Mouse (Mus musculus) C2C12 (cell line): ENCODE measurements around the gene Mrpl49. TPM values are rescaled to one million over a fixed set of nuclear protein-coding genes. Genes with fewer than 3 reads are reported as not detected.

Experiments used
- H3K27me3 ChIP-seq: one replicate; pipeline ENCODE4 v1.6.1; 2011; ENCODE audit not compliant: control insufficient read depth, insufficient read depth, insufficient read length
- H3K36me3 ChIP-seq: one replicate; pipeline ENCODE4 v1.6.1; 2011; ENCODE audit not compliant: control insufficient read depth, insufficient read depth
- H3K4me3 ChIP-seq: one replicate; pipeline ENCODE4 v1.5.1; 2011; ENCODE audit warnings: mild to moderate bottlenecking, control low read depth; ENCODE audit not compliant: poor library complexity, insufficient read depth, severe bottlenecking
- H3K79me2 ChIP-seq: one replicate; pipeline ENCODE4 v1.6.1; 2011; ENCODE audit not compliant: control insufficient read depth, insufficient read depth
- H3K79me3 ChIP-seq: one replicate; pipeline ENCODE4 v1.6.1; 2011; ENCODE audit warnings: low read depth, control low read depth
- H3ac ChIP-seq: one replicate; pipeline ENCODE3; 2011; ENCODE audit warnings: low read depth; ENCODE audit not compliant: control insufficient read depth, insufficient read length
- CEBPB ChIP-seq: IDR thresholded peaks from one replicate; pipeline ENCODE4 v1.6.1; 2011; ENCODE audit warnings: low read depth, mild to moderate bottlenecking, control low read depth, moderate library complexity
- CTCF ChIP-seq: IDR thresholded peaks from one replicate; pipeline ENCODE4 v1.5.1; 2011; ENCODE audit not compliant: control insufficient read depth, insufficient read depth, insufficient read length
- FOSL1 ChIP-seq: IDR thresholded peaks from one replicate; pipeline ENCODE4 v1.8.0; 2011; ENCODE audit warnings: mild to moderate bottlenecking, low read length; ENCODE audit not compliant: poor library complexity, insufficient read depth, severe bottlenecking
- MAX ChIP-seq: IDR thresholded peaks from one replicate; pipeline ENCODE4 v1.6.1; 2011; ENCODE audit warnings: mild to moderate bottlenecking, control low read depth
- MYOD1 ChIP-seq: IDR thresholded peaks from one replicate; pipeline ENCODE4 v1.6.1; 2011; ENCODE audit warnings: low read depth; ENCODE audit not compliant: control insufficient read depth, insufficient read length
- MYOG ChIP-seq: IDR thresholded peaks from one replicate; pipeline ENCODE4 v1.6.1; 2011; ENCODE audit not compliant: control insufficient read depth, insufficient read length; ENCODE audit errors: extremely low read depth
- USF1 ChIP-seq: IDR thresholded peaks from one replicate; pipeline ENCODE4 v1.6.1; 2011; ENCODE audit warnings: low read depth, mild to moderate bottlenecking, control low read depth, moderate library complexity
- polyA plus RNA-seq: library from polyadenylated mRNA; unstranded; fragments of >200 nt; fragmentation: generic; extraction: Trizol; gene quantifications from one replicate; pipeline ENCODE4 v1.2.1, GENCODE M21; 2012; ENCODE audit warnings: missing spikeins

Mrpl49 gene
- polyA plus RNA-seq, 1 experiment: 60.0 TPM

DNA sequence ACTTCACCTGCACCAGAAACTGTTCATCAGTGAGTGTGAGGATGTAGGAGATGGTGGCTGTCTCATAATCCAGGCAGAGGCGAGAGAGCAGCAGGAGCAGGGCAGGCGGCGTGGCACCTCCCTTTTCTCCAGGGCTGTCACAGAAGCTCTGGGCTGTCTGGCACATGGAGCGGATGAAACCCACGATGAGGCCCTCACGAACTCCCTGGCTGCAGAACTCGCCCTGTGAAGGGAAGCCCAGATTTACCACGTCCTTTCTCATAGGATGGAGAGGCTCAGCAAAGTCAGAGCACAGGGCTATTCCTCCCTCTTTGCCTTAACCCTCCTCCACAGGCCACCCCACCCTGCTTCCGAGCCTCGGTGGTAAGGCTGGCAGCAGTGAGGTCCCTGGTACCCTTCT, 12.3 kb upstream of the Mrpl49 start:
- H3ac ChIP-seq: no peak overlapping the region
- H3K79me3 ChIP-seq: no peaks in the 10 kb centered on the region
- no peak overlapping the region for H3K4me3 ChIP-seq
- H3K36me3 ChIP-seq: peaks cover 15% of the 10 kb centered on the region
- H3K79me2 ChIP-seq: peaks cover 8% of the 10 kb centered on the region
- no peak for TF ChIP-seq MYOG
- no peak for TF ChIP-seq CTCF
- no peak for TF ChIP-seq USF1
- no peak for TF ChIP-seq MAX
- no peak for TF ChIP-seq CEBPB
- no peak for TF ChIP-seq FOSL1
- no peak for TF ChIP-seq MYOD1
- no peaks in the 10 kb centered on the region for H3K27me3 ChIP-seq

DNA sequence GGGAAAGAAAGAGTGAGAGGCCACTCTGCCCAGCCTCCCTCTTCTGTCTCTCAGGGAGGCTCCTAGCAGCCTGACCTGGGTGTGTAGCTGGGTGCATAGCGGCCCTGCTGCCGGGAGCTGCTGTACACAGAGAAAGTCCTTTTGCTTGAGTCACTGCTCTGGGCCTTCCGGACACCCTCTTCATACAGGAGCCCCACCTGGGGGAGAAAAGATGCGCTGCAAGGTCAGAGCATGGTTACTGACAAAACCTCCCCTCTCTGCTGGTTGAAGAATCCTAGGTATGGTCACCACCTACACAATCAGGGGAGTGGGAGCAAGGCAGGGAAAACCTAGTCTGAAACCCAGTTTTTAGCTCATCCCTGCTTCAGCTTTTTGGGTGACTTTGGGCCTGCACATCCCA, 11.4 kb upstream of the Mrpl49 start:
- H3K4me3 ChIP-seq: no peak overlapping the region
- peaks cover 9% of the 10 kb centered on the region for H3K36me3 ChIP-seq

DNA sequence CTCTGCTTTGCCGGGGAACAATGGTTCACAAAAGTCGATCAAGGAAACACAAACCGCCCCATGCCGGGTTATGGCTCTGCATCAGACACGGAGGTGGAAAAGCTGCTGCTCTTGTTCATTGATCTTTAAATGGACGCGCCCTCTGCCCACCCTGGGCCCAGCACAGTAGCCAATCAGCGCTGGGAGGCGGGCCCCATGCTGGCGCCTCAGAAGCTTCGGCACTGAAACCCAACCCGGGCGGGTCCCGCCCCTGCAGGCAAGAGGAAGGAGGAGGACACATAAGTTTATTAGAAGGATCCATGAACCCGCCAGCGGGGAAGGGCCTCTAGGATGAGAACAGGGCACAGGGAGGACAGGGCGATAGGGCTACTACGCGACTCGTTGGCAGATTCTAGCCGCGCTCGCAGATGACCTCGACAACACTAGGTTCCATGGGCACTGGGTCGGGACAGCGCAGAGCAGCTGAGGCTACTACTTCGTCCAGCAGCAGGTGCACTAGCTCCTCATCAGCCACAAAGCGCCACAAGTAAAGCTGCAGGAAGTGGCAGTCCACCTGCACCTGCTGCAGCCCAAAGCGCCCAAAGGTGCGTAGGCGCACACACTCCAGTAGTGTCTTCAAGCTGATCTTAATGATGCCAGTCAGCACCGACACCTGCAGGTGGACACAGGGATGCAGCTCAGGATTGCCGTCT, 10.3 kb upstream of the Mrpl49 start, which contains the start of gene Tm7sf2:
TSS of gene Tm7sf2 (minus strand) at position 650 of the 692 bp plus-strand sequence.
- Histone ChIP-seq H3K27me3 (no peaks in the 10 kb centered on the region), H3K79me3 (peaks cover 2% of the 10 kb centered on the region), H3K79me2 (peaks cover 5% of the 10 kb centered on the region), H3ac (peak within 1 kb of the TSS; percentile 47), H3K4me3 (peak within 1 kb of the TSS; percentile 30), H3K36me3 (peaks cover 9% of the 10 kb centered on the region)
- TF ChIP-seq FOSL1 (no peak), CTCF (no peak), USF1 (no peak), MAX (no peak), MYOG (no peak), MYOD1 (no peak), CEBPB (no peak)

More for the DNA sequence above, 11.4 kb upstream of the Mrpl49 start:
- TF ChIP-seq MYOD1 (no peak), MYOG (no peak), FOSL1 (no peak), MAX (no peak), USF1 (no peak), CTCF (no peak), CEBPB (no peak)
- no peaks in the 10 kb centered on the region for H3K79me2 ChIP-seq
- no peak overlapping the region for H3ac ChIP-seq
- H3K79me3 ChIP-seq: no peaks in the 10 kb centered on the region
- H3K27me3 ChIP-seq: no peaks in the 10 kb centered on the region

DNA sequence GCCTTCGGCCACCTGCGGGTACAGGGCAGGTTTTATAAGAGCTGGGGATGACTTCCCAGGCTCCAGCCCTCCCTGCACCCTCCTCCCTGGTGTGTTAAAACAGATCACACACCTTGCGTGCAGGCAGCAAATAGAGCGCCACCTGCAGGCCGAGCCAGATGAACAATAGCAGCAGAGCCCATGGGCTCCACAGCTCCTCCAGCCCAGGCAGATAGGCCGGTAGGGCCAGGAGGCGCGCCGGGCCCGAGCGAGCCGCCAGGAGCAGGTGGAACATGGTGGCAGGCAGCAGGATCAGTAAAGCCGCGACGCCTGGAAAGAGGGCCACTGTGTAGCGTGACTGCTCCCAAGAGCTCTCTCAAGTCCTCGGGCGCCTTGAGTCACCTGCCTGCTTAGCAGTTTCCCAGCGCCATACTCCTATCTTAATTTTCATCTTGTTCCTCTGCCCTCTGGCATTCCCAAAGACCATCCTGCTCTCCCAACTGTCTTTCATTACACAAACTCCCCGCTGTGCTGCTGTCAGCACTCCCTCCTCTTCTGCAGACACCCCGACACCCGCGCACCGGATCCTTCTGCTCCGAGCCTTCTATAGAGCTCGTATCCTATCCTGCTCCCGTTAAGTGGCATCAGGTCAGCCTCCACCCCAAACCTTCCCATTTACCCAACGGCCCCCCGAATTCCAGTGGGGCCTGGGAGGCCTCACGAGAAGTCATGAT, 9.6 kb upstream of the Mrpl49 start:
- Histone ChIP-seq H3ac (peak overlapping the region; percentile 47), H3K79me2 (peaks cover 12% of the 10 kb centered on the region), H3K79me3 (peaks cover 7% of the 10 kb centered on the region), H3K36me3 (peaks cover 9% of the 10 kb centered on the region), H3K27me3 (no peaks in the 10 kb centered on the region), H3K4me3 (peak overlapping the region; percentile 30)
- TF ChIP-seq MAX (no peak), MYOG (no peak), CEBPB (no peak), MYOD1 (no peak), USF1 (no peak), CTCF (peak; percentile 92), FOSL1 (no peak)

DNA sequence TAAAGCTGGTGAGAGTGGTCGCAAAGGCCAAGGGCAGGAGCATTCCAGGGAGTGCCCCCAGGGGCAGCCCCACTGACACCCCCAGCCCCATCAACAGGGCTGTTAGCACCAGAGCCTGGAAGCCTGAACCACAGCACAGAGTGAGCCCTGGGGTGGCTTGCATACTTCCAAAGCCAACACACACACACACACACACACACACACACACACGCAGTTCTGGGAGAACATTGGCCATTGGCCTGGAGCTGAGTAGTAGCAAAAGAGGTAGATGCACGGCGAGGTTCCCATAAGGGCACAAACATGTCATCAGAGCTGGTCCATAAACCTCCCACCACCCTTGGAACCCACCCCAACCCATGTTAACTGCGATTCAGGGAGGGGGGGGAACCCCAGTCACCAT, 9.0 kb upstream of the Mrpl49 start:
- Histone ChIP-seq H3ac (peak overlapping the region; percentile 47), H3K27me3 (no peaks in the 10 kb centered on the region), H3K79me3 (peaks cover 13% of the 10 kb centered on the region), H3K36me3 (peaks cover 9% of the 10 kb centered on the region), H3K4me3 (peak overlapping the region; percentile 30), H3K79me2 (peaks cover 18% of the 10 kb centered on the region)
- TF ChIP-seq MAX (no peak), MYOG (no peak), USF1 (no peak), CEBPB (no peak), CTCF (no peak), FOSL1 (no peak), MYOD1 (no peak)
